In the genomic region with DNA sequence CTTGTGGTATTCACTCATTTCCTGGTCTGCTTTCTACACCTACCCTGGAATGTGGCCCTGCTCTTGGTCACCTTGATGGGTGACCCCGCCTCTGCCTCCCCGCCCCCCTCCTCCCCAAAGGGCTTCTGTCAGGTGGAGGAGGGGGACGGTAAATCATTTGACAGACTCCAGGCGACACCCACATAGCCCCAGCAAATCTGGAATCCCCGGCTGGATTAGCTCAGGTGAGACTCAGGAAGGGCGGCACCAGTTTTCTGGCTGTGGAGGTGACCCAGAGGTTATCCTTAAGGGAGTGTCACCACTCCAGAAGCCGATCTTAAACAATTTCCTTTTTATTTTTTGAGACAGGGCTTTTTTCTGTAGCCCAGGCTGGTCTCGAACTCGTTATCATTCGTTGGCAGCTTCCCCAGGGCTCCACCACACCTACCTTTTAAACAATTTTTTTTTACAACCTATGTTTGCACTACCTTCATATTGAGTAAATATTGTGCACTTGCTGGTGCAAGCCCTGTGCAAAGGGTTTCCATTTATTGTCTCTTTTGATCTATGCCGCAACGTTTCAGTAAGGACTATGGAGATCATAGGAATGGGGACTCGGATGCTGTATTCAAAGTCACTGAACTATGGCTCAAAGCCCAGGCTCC, we compare ENCODE assay signal across 7 mouse cellular contexts. TPM values are rescaled to one million over a fixed set of nuclear protein-coding genes. Genes with fewer than 3 reads are reported as not detected.
DNase-seq lines count a peak whose midpoint lies in the region; ATAC-seq and TF ChIP-seq lines count a peak whose summit lies in the region.

No protein-coding gene starts in this region.

- ATAC-seq in lung, embryonic 14.5 days (ENCODE audit: insufficient read depth), result peak; percentile 2; the same call in 1 of the 2 replicates
- ATAC-seq in stomach, embryonic 15.5 days (ENCODE audit: insufficient read depth, low FRiP score, low read depth), result peak; percentile 71

- peak overlapping the region; percentile 75 for H3K4me2 ChIP-seq in lung, embryonic 14.5 days
- peak overlapping the region; percentile 61 for H3K4me2 ChIP-seq in stomach, embryonic 15.5 days

- no peaks in the 10 kb centered on the region for H3K36me3 ChIP-seq in lung, embryonic 14.5 days (ENCODE audit: insufficient read depth)
- H3K36me3 ChIP-seq in stomach, embryonic 15.5 days, result no peaks in the 10 kb centered on the region

- peaks cover 2% of the 10 kb centered on the region for H3K4me1 ChIP-seq in embryonic fibroblast, embryonic 13.5 days (ENCODE audit: control insufficient read depth, insufficient read depth, low read length)
- H3K4me1 ChIP-seq in lung, embryonic 14.5 days (ENCODE audit: insufficient read depth), result peaks cover 6% of the 10 kb centered on the region; the same call in 1 of the 2 replicates
- peaks cover 7% of the 10 kb centered on the region; the same call in 1 of the 2 replicates for H3K4me1 ChIP-seq in stomach, embryonic 15.5 days

- 12% methylated on average over 13 of the region's 13 CpGs for WGBS in lung, embryonic 14.5 days
- 19% methylated on average over 13 of the region's 13 CpGs for WGBS in stomach, embryonic 15.5 days

- H3K9ac ChIP-seq in lung, embryonic 14.5 days, result peak overlapping the region; percentile 93
- H3K9ac ChIP-seq in stomach, embryonic 15.5 days, result peak overlapping the region; percentile 11; the same call in 1 of the 2 replicates

- no peaks in the 10 kb centered on the region for H3K27me3 ChIP-seq in lung, embryonic 14.5 days (ENCODE audit: insufficient read depth, low read length)
- no peaks in the 10 kb centered on the region for H3K27me3 ChIP-seq in stomach, embryonic 15.5 days (replicated peaks)

- peak; percentile 8 to 15 for DNase-seq in thymus, adult 18-20 months
- no peak for DNase-seq in thymus, postnatal 25 days
- DNase-seq in kidney, adult 11 months, result peak; percentile 71
- no peak for DNase-seq in lung, embryonic 14.5 days
- DNase-seq in adrenal gland, postnatal 36 days, result no peak

- no peak for TF ChIP-seq POLR2A in embryonic fibroblast, embryonic 13.5 days (IDR thresholded peaks at IDR 0.05; ENCODE audit: low read depth, low read length)

- H3K27ac ChIP-seq in embryonic fibroblast, embryonic 13.5 days (ENCODE audit: insufficient read depth, low read length), result peak overlapping the region; percentile 57
- peak overlapping the region; percentile 98 for H3K27ac ChIP-seq in lung, embryonic 14.5 days (ENCODE audit: low read depth)
- H3K27ac ChIP-seq in stomach, embryonic 15.5 days, result peak overlapping the region; percentile 96

- H3K9me3 ChIP-seq in lung, embryonic 14.5 days (ENCODE audit: low read depth, low read length), result no peaks in the 10 kb centered on the region
- H3K9me3 ChIP-seq in stomach, embryonic 15.5 days, result no peaks in the 10 kb centered on the region

- peak overlapping the region; percentile 48 for H3K4me3 ChIP-seq in embryonic fibroblast, embryonic 13.5 days (ENCODE audit: insufficient read depth, low read length)
- peak overlapping the region; percentile 79 for H3K4me3 ChIP-seq in lung, embryonic 14.5 days (ENCODE audit: low read depth, low read length)
- peak overlapping the region; percentile 81 for H3K4me3 ChIP-seq in stomach, embryonic 15.5 days (replicated peaks)

- TF ChIP-seq CTCF in embryonic fibroblast, embryonic 13.5 days (IDR thresholded peaks at IDR 0.05; ENCODE audit: borderline replicate concordance, insufficient read depth, low read length), result no peak
- TF ChIP-seq CTCF in lung, embryonic 14.5 days (IDR thresholded peaks at IDR 0.05; ENCODE audit: low read depth), result no peak

RNA-seq across cellular contexts. Expression of a gene that starts 0.8 kb away (rescaled TPM):
- polyA plus RNA-seq in embryonic fibroblast, embryonic 13.5 days (2011; ENCODE audit: insufficient read length, low read depth, missing spikeins), result 60.9 and 65.6 TPM in 2 replicates
- polyA plus RNA-seq in lung, embryonic 14.5 days (2014; fragmentation: Nextera tagmentation; extraction: Ambion mirVana), result 20.6 and 21.2 TPM in 2 replicates
- polyA plus RNA-seq in stomach, embryonic 15.5 days (2015; fragmentation: Nextera tagmentation; extraction: Ambion mirVana), result 20.1 TPM in 2 replicates
- 10 to 100 TPM; 38.1 to 46.8 TPM for total RNA-seq in adrenal gland, postnatal 36 days (2021)

RNA-seq across cellular contexts. Expression of a gene that starts 41.4 kb away (rescaled TPM):
- 26.9 and 30.1 TPM in 2 replicates for polyA plus RNA-seq in embryonic fibroblast, embryonic 13.5 days (2011; ENCODE audit: insufficient read length, low read depth, missing spikeins)
- 55.5 and 65.5 TPM in 2 replicates for polyA plus RNA-seq in lung, embryonic 14.5 days (2014; fragmentation: Nextera tagmentation; extraction: Ambion mirVana)
- 52.7 and 55.8 TPM in 2 replicates for polyA plus RNA-seq in stomach, embryonic 15.5 days (2015; fragmentation: Nextera tagmentation; extraction: Ambion mirVana)
- 10 to 100 TPM; 12.9 to 14.7 TPM for total RNA-seq in adrenal gland, postnatal 36 days (2021)

Comparison
In these comparisons a context has a peak if more than half of its experiments do, and no peak if none do; other contexts are left out.
1. DNase-seq: peak in thymus, adult 18-20 months (2 of 2) and kidney, adult 11 months (single experiment); none in thymus, postnatal 25 days (single experiment), lung, embryonic 14.5 days (single experiment) and adrenal gland, postnatal 36 days (0 of 2).
2. Peak in every context shown above with its lines, with median percentiles within 50 percentile points of each other: H3K27ac ChIP-seq and H3K4me3 ChIP-seq.